Mouse (Mus musculus) embryonic facial prominence, embryonic 15.5 days (tissue): ENCODE results near the gene Nsmce4a. TPM values are rescaled to one million over a fixed set of nuclear protein-coding genes. Genes with fewer than 3 reads are reported as not detected.

Source experiments
- ATAC-seq: fragments of 200-750 bp; cut with Nextera tagmentation; 2 replicates; pipeline ENCODE4 v1.8.0; 2017; ENCODE audit warnings: low read depth, moderate TSS enrichment; ENCODE audit not compliant: insufficient number of reproducible peaks, low FRiP score, low TSS enrichment
- H3K27ac ChIP-seq: fragments of 300-500 bp; sonication (generic); replicated peaks from 2 replicates; pipeline ENCODE4 v1.5.1; 2015; ENCODE audit warnings: mild to moderate bottlenecking, inconsistent platforms
- H3K27me3 ChIP-seq: fragments of 300-500 bp; sonication (generic); 2 replicates; pipeline ENCODE4 v1.6.1; 2015; ENCODE audit warnings: inconsistent platforms
- H3K36me3 ChIP-seq: fragments of 300-500 bp; sonication (generic); 2 replicates; pipeline ENCODE4 v1.6.1; 2015; ENCODE audit warnings: mild to moderate bottlenecking, inconsistent platforms
- H3K4me1 ChIP-seq: fragments of 300-500 bp; sonication (generic); 2 replicates; pipeline ENCODE4 v1.6.1; 2015; ENCODE audit warnings: inconsistent platforms
- H3K4me2 ChIP-seq: fragments of 300-500 bp; sonication (generic); replicated peaks from 2 replicates; pipeline ENCODE4 v1.6.1; 2015; ENCODE audit warnings: mild to moderate bottlenecking, inconsistent platforms
- H3K4me3 ChIP-seq: fragments of 300-500 bp; sonication (generic); replicated peaks from 2 replicates; pipeline ENCODE4 v1.5.1; 2015; ENCODE audit warnings: mild to moderate bottlenecking, inconsistent platforms
- H3K9ac ChIP-seq: fragments of 300-500 bp; sonication (generic); 2 replicates; pipeline ENCODE4 v1.6.1; 2015; ENCODE audit warnings: inconsistent platforms
- H3K9me3 ChIP-seq: fragments of 300-500 bp; sonication (generic); replicated peaks from 2 replicates; pipeline ENCODE4 v1.6.1; 2016; ENCODE audit warnings: inconsistent platforms
- WGBS: fragments of 180-500 bp; shearing (Covaris S2); methylation state at CpG from one replicate; pipeline ENCODE4 v1.1.7; 2015; 5-methylcytosine and 5-hydroxymethylcytosine counted together
- polyA plus RNA-seq: library from polyadenylated mRNA; unstranded; fragments of >200 nt; fragmentation: Nextera tagmentation; extraction: Ambion mirVana; gene quantifications from 2 replicates; pipeline ENCODE4 v1.2.1, GENCODE M21; 2015

Gene Nsmce4a
- polyA plus RNA-seq, 1 experiment from 2014 or later = 128 TPM

GRCm38 (mm10) chr7:130577388-130578003 lies 4.6 kb upstream of the Nsmce4a start, which contains the start of gene Tacc2:
Gene Tacc2, plus strand, starts transcription at chr7:130577438.
- Histone ChIP-seq H3K4me3 (peak within 1 kb of the TSS; percentile 25), H3K36me3 (no peaks in the 10 kb centered on the region), H3K9me3 (no peaks in the 10 kb centered on the region), H3K9ac (no peak within 1 kb of the TSS), H3K27ac (peak within 1 kb of the TSS; percentile 85), H3K4me1 (peaks cover 25% of the 10 kb centered on the region), H3K4me2 (peak within 1 kb of the TSS; percentile 45), H3K27me3 (no peaks in the 10 kb centered on the region)
- 38% methylated on average over 15 of the region's 15 CpGs for WGBS
- ATAC-seq = no peak

- no peaks in the 10 kb centered on the region for H3K9me3 ChIP-seq
- H3K4me1 ChIP-seq = peaks cover 25% of the 10 kb centered on the region
- peak; percentile 79 for ATAC-seq
- no peaks in the 10 kb centered on the region for H3K36me3 ChIP-seq
- H3K27me3 ChIP-seq = no peaks in the 10 kb centered on the region
- peak overlapping the region; percentile 25 for H3K4me3 ChIP-seq
- no peak overlapping the region for H3K9ac ChIP-seq
- WGBS = 8% methylated on average over 10 of the region's 10 CpGs
- H3K4me2 ChIP-seq = peak overlapping the region; percentile 45
- peak overlapping the region; percentile 85 for H3K27ac ChIP-seq
Observed at GRCm38 (mm10) chr7:130576981-130577380, 4.1 kb upstream of the Nsmce4a start.

- Histone ChIP-seq H3K4me2 (no peak overlapping the region), H3K36me3 (no peaks in the 10 kb centered on the region), H3K27ac (peak overlapping the region; percentile 51), H3K4me3 (no peak overlapping the region), H3K27me3 (no peaks in the 10 kb centered on the region), H3K9me3 (no peaks in the 10 kb centered on the region), H3K4me1 (peaks cover 25% of the 10 kb centered on the region), H3K9ac (no peak overlapping the region)
- peak; percentile 31; the same call in 1 of the 2 replicates for ATAC-seq
- 44% methylated on average over 13 of the region's 13 CpGs for WGBS
Observed at GRCm38 (mm10) chr7:130574211-130574991, 1.5 kb upstream of the Nsmce4a start.

GRCm38 (mm10) chr7:130573746-130574145 lies 828 bp upstream of the Nsmce4a start:
- Histone ChIP-seq H3K9ac (no peak overlapping the region), H3K4me1 (peaks cover 25% of the 10 kb centered on the region), H3K4me2 (no peak overlapping the region), H3K27me3 (no peaks in the 10 kb centered on the region), H3K4me3 (no peak overlapping the region), H3K27ac (no peak overlapping the region), H3K9me3 (no peaks in the 10 kb centered on the region), H3K36me3 (no peaks in the 10 kb centered on the region)
- no peak for ATAC-seq
- WGBS = 96% methylated on average over 10 of the region's 10 CpGs

GRCm38 (mm10) chr7:130570472-130570871 lies 2.4 kb downstream of the Nsmce4a start:
- no peaks in the 10 kb centered on the region for H3K9me3 ChIP-seq
- H3K4me2 ChIP-seq = no peak overlapping the region
- H3K27ac ChIP-seq = no peak overlapping the region
- WGBS = 62% methylated on average over 7 of the region's 7 CpGs
- no peaks in the 10 kb centered on the region for H3K27me3 ChIP-seq
- H3K36me3 ChIP-seq = no peaks in the 10 kb centered on the region
- no peak for ATAC-seq
- no peak overlapping the region for H3K9ac ChIP-seq
- H3K4me3 ChIP-seq = no peak overlapping the region
- H3K4me1 ChIP-seq = 0 out of 2 replicates have a peak, but pooled peaks cover 5% of the 10 kb centered on the region

GRCm38 (mm10) chr7:130568783-130569436 lies 4.0 kb downstream of the Nsmce4a start:
- Histone ChIP-seq H3K4me2 (no peak overlapping the region), H3K4me3 (no peak overlapping the region), H3K27ac (no peak overlapping the region), H3K36me3 (no peaks in the 10 kb centered on the region), H3K4me1 (no peaks in the 10 kb centered on the region), H3K27me3 (no peaks in the 10 kb centered on the region), H3K9ac (no peak overlapping the region), H3K9me3 (no peaks in the 10 kb centered on the region)
- no peak for ATAC-seq
- WGBS = 67% methylated on average over 9 of the region's 9 CpGs

- Histone ChIP-seq H3K9ac (no peak overlapping the region), H3K4me3 (no peak overlapping the region), H3K4me2 (no peak overlapping the region), H3K9me3 (no peaks in the 10 kb centered on the region), H3K27me3 (no peaks in the 10 kb centered on the region), H3K36me3 (no peaks in the 10 kb centered on the region), H3K4me1 (no peaks in the 10 kb centered on the region), H3K27ac (no peak overlapping the region)
- WGBS = 30% methylated on average over 3 of the region's 3 CpGs
- 0 out of 2 replicates have a peak, but pooled peaks have one; percentile 34 for ATAC-seq
Observed at GRCm38 (mm10) chr7:130564596-130564995, 8.3 kb downstream of the Nsmce4a start.

- H3K9me3 ChIP-seq = no peaks in the 10 kb centered on the region
- no peaks in the 10 kb centered on the region for H3K36me3 ChIP-seq
- H3K4me1 ChIP-seq = no peaks in the 10 kb centered on the region
- no peak overlapping the region for H3K4me3 ChIP-seq
- WGBS = 61% methylated on average over 4 of the region's 4 CpGs
- H3K27ac ChIP-seq = no peak overlapping the region
- H3K27me3 ChIP-seq = no peaks in the 10 kb centered on the region
- ATAC-seq = no peak
- no peak overlapping the region for H3K4me2 ChIP-seq
- no peak overlapping the region for H3K9ac ChIP-seq
Observed at GRCm38 (mm10) chr7:130563880-130564279, 9.0 kb downstream of the Nsmce4a start.

GRCm38 (mm10) chr7:130563276-130563675 lies 9.6 kb downstream of the Nsmce4a start:
- 86% methylated on average over 4 of the region's 4 CpGs for WGBS
- no peak overlapping the region for H3K4me2 ChIP-seq
- H3K27me3 ChIP-seq = no peaks in the 10 kb centered on the region
- no peak overlapping the region for H3K27ac ChIP-seq
- H3K9ac ChIP-seq = no peak overlapping the region
- no peaks in the 10 kb centered on the region for H3K9me3 ChIP-seq
- no peak for ATAC-seq
- H3K4me1 ChIP-seq = no peaks in the 10 kb centered on the region
- no peaks in the 10 kb centered on the region for H3K36me3 ChIP-seq
- H3K4me3 ChIP-seq = no peak overlapping the region

GRCm38 (mm10) chr7:130560933-130561332 lies 12.0 kb downstream of the Nsmce4a start:
- no peak overlapping the region for H3K9ac ChIP-seq
- ATAC-seq = no peak
- no peaks in the 10 kb centered on the region for H3K4me1 ChIP-seq
- no peak overlapping the region for H3K27ac ChIP-seq
- no peak overlapping the region for H3K4me3 ChIP-seq
- WGBS = 53% methylated on average over 1 of the region's 1 CpGs
- no peaks in the 10 kb centered on the region for H3K27me3 ChIP-seq
- H3K36me3 ChIP-seq = no peaks in the 10 kb centered on the region
- H3K4me2 ChIP-seq = no peak overlapping the region
- H3K9me3 ChIP-seq = no peaks in the 10 kb centered on the region

GRCm38 (mm10) chr7:130558592-130558991 lies 14.3 kb downstream of the Nsmce4a start:
- no peak overlapping the region for H3K4me2 ChIP-seq
- H3K27ac ChIP-seq = no peak overlapping the region
- H3K36me3 ChIP-seq = no peaks in the 10 kb centered on the region
- no peaks in the 10 kb centered on the region for H3K4me1 ChIP-seq
- H3K9me3 ChIP-seq = no peaks in the 10 kb centered on the region
- 73% methylated on average over 4 of the region's 4 CpGs for WGBS
- H3K4me3 ChIP-seq = no peak overlapping the region
- no peaks in the 10 kb centered on the region for H3K27me3 ChIP-seq
- no peak for ATAC-seq
- H3K9ac ChIP-seq = no peak overlapping the region
